Mouse (Mus musculus): ENCODE measurements around the gene Kcnk5. TPM values are rescaled to one million over a fixed set of nuclear protein-coding genes. Genes with fewer than 3 reads are reported as not detected.

The Kcnk5 gene
- polyA plus RNA-seq, 1 experiment from 2014 or later, result 12.0 TPM

GRCm38 (mm10) chr14:20173873-20174490 is 7.6 kb downstream of the Kcnk5 start:
- Histone ChIP-seq H3K27ac (no peak overlapping the region), H3K9ac (ENCODE audit: low read depth, low read length) (no peak overlapping the region), H3K4me3 (replicated peaks; ENCODE audit: low read depth, low read length) (no peak overlapping the region), H3K36me3 (ENCODE audit: insufficient read depth, low read length) (no peaks in the 10 kb centered on the region), H3K4me2 (ENCODE audit: low read length) (no peak overlapping the region), H3K9me3 (replicated peaks; ENCODE audit: low read length) (no peaks in the 10 kb centered on the region), H3K4me1 (replicated peaks; ENCODE audit: insufficient read depth, low read length) (0 out of 2 replicates have a peak, but pooled peaks cover 4% of the 10 kb centered on the region), H3K27me3 (ENCODE audit: insufficient read depth, low read length) (no peaks in the 10 kb centered on the region)
- DNase-seq (ENCODE audit: low spot score) (no peak), ATAC-seq (replicated peaks; ENCODE audit: low FRiP score, low read depth) (no peak)
- TF ChIP-seq CTCF (IDR thresholded peaks at IDR 0.05; ENCODE audit: low read depth), result no peak
- 91% methylated on average over 14 of the region's 14 CpGs for WGBS

GRCm38 (mm10) chr14:20172924-20173323 is 8.7 kb downstream of the Kcnk5 start:
- WGBS, result 43% methylated on average over 4 of the region's 4 CpGs
- DNase-seq (ENCODE audit: low spot score) (peak; percentile 28), ATAC-seq (replicated peaks; ENCODE audit: low FRiP score, low read depth) (no peak)
- H3K36me3 ChIP-seq (ENCODE audit: insufficient read depth, low read length), result no peaks in the 10 kb centered on the region
- no peak overlapping the region; the same call in 1 of the 2 replicates for H3K27ac ChIP-seq
- no peak overlapping the region for H3K9ac ChIP-seq (ENCODE audit: low read depth, low read length)
- 0 out of 2 replicates have a peak, but pooled peaks cover 5% of the 10 kb centered on the region for H3K4me1 ChIP-seq (replicated peaks; ENCODE audit: insufficient read depth, low read length)
- no peak overlapping the region for H3K4me3 ChIP-seq (replicated peaks; ENCODE audit: low read depth, low read length)
- H3K4me2 ChIP-seq (ENCODE audit: low read length), result no peak overlapping the region
- H3K9me3 ChIP-seq (replicated peaks; ENCODE audit: low read length), result no peaks in the 10 kb centered on the region
- TF ChIP-seq CTCF (IDR thresholded peaks at IDR 0.05; ENCODE audit: low read depth), result no peak
- no peaks in the 10 kb centered on the region for H3K27me3 ChIP-seq (ENCODE audit: insufficient read depth, low read length)

GRCm38 (mm10) chr14:20172509-20172908 is 9.1 kb downstream of the Kcnk5 start:
- Histone ChIP-seq H3K4me1 (replicated peaks; ENCODE audit: insufficient read depth, low read length) (0 out of 2 replicates have a peak, but pooled peaks cover 10% of the 10 kb centered on the region), H3K4me3 (replicated peaks; ENCODE audit: low read depth, low read length) (no peak overlapping the region), H3K4me2 (ENCODE audit: low read length) (no peak overlapping the region), H3K27ac (no peak overlapping the region), H3K9ac (ENCODE audit: low read depth, low read length) (no peak overlapping the region), H3K9me3 (replicated peaks; ENCODE audit: low read length) (no peaks in the 10 kb centered on the region), H3K27me3 (ENCODE audit: insufficient read depth, low read length) (no peaks in the 10 kb centered on the region), H3K36me3 (ENCODE audit: insufficient read depth, low read length) (no peaks in the 10 kb centered on the region)
- no peak for DNase-seq (ENCODE audit: low spot score)
- ATAC-seq (replicated peaks; ENCODE audit: low FRiP score, low read depth), result no peak
- no peak for TF ChIP-seq CTCF (IDR thresholded peaks at IDR 0.05; ENCODE audit: low read depth)
- 44% methylated on average over 5 of the region's 5 CpGs for WGBS

GRCm38 (mm10) chr14:20171840-20172239 is 9.8 kb downstream of the Kcnk5 start:
- Histone ChIP-seq H3K9ac (ENCODE audit: low read depth, low read length) (no peak overlapping the region), H3K4me2 (ENCODE audit: low read length) (no peak overlapping the region), H3K9me3 (replicated peaks; ENCODE audit: low read length) (no peaks in the 10 kb centered on the region), H3K36me3 (ENCODE audit: insufficient read depth, low read length) (no peaks in the 10 kb centered on the region), H3K27me3 (ENCODE audit: insufficient read depth, low read length) (no peaks in the 10 kb centered on the region), H3K27ac (no peak overlapping the region), H3K4me1 (replicated peaks; ENCODE audit: insufficient read depth, low read length) (peaks cover 16% of the 10 kb centered on the region; the same call in 1 of the 2 replicates), H3K4me3 (replicated peaks; ENCODE audit: low read depth, low read length) (no peak overlapping the region)
- ATAC-seq (replicated peaks; ENCODE audit: low FRiP score, low read depth) (no peak), DNase-seq (ENCODE audit: low spot score) (no peak)
- TF ChIP-seq CTCF (IDR thresholded peaks at IDR 0.05; ENCODE audit: low read depth), result no peak
- 82% methylated on average over 3 of the region's 3 CpGs for WGBS

GRCm38 (mm10) chr14:20169251-20169650 is 12.4 kb downstream of the Kcnk5 start:
- ATAC-seq (replicated peaks; ENCODE audit: low FRiP score, low read depth), result no peak
- Histone ChIP-seq H3K9me3 (replicated peaks; ENCODE audit: low read length) (no peaks in the 10 kb centered on the region), H3K4me3 (replicated peaks; ENCODE audit: low read depth, low read length) (no peak overlapping the region), H3K27ac (no peak overlapping the region), H3K9ac (ENCODE audit: low read depth, low read length) (no peak overlapping the region), H3K4me1 (replicated peaks; ENCODE audit: insufficient read depth, low read length) (peaks cover 32% of the 10 kb centered on the region), H3K36me3 (ENCODE audit: insufficient read depth, low read length) (no peaks in the 10 kb centered on the region), H3K27me3 (ENCODE audit: insufficient read depth, low read length) (no peaks in the 10 kb centered on the region), H3K4me2 (ENCODE audit: low read length) (no peak overlapping the region)
- WGBS, result 88% methylated on average over 4 of the region's 4 CpGs
- no peak for DNase-seq (ENCODE audit: low spot score)
- TF ChIP-seq CTCF (IDR thresholded peaks at IDR 0.05; ENCODE audit: low read depth), result no peak

GRCm38 (mm10) chr14:20168478-20168877 is 13.1 kb downstream of the Kcnk5 start:
- DNase-seq (ENCODE audit: low spot score) (no peak), ATAC-seq (replicated peaks; ENCODE audit: low FRiP score, low read depth) (no peak)
- H3K9me3 ChIP-seq (replicated peaks; ENCODE audit: low read length), result no peaks in the 10 kb centered on the region
- 92% methylated on average over 1 of the region's 1 CpGs for WGBS
- peaks cover 32% of the 10 kb centered on the region for H3K4me1 ChIP-seq (replicated peaks; ENCODE audit: insufficient read depth, low read length)
- no peak overlapping the region for H3K27ac ChIP-seq
- no peak for TF ChIP-seq CTCF (IDR thresholded peaks at IDR 0.05; ENCODE audit: low read depth)
- no peak overlapping the region for H3K9ac ChIP-seq (ENCODE audit: low read depth, low read length)
- no peak overlapping the region for H3K4me3 ChIP-seq (replicated peaks; ENCODE audit: low read depth, low read length)
- no peaks in the 10 kb centered on the region for H3K36me3 ChIP-seq (ENCODE audit: insufficient read depth, low read length)
- no peaks in the 10 kb centered on the region for H3K27me3 ChIP-seq (ENCODE audit: insufficient read depth, low read length)
- no peak overlapping the region for H3K4me2 ChIP-seq (ENCODE audit: low read length)
